Mouse (Mus musculus) heart, embryonic 14.5 days (tissue): Measurements from ENCODE around the gene Tcl1b3. TPM values are rescaled to one million over a fixed set of nuclear protein-coding genes. Genes with fewer than 3 reads are reported as not detected.

ENCODE experiments used
- ATAC-seq: fragments of 200-750 bp; cut with Nextera tagmentation; 2 replicates; pipeline ENCODE4 v1.8.0; 2017; ENCODE audit warnings: low read depth, moderate TSS enrichment; ENCODE audit not compliant: insufficient number of reproducible peaks, insufficient read depth, low FRiP score
- H3K27ac ChIP-seq, 2 experiments: fragments of 200-500 bp in 1 of 2; fragments of 300-500 bp in 1 of 2; sonication (generic) in 1 of 2; replicated peaks in 1 of 2; 2 replicates each; pipeline ENCODE4 v1.5.1; 2012 to 2014; ENCODE audit warnings: low read depth in 2 of 2, low read length in 2 of 2, control low read depth in 1 of 2, mild to moderate bottlenecking in 1 of 2, mixed read lengths in 1 of 2; ENCODE audit not compliant: control insufficient read depth in 1 of 2, insufficient read depth in 1 of 2
- H3K27me3 ChIP-seq: fragments of 300-500 bp; sonication (generic); 2 replicates; pipeline ENCODE4 v1.6.1; 2014; ENCODE audit warnings: mild to moderate bottlenecking, low read length, control low read depth; ENCODE audit not compliant: control insufficient read depth, insufficient read depth
- H3K36me3 ChIP-seq: fragments of 300-500 bp; sonication (generic); 2 replicates; pipeline ENCODE4 v1.6.1; 2014; ENCODE audit warnings: mild to moderate bottlenecking, control low read depth, low read length, mixed read lengths; ENCODE audit not compliant: control insufficient read depth, insufficient read depth
- H3K4me1 ChIP-seq, 2 experiments: fragments of 200-500 bp in 1 of 2; fragments of 300-500 bp in 1 of 2; sonication (generic) in 1 of 2; 2 replicates each; pipeline ENCODE4 v1.6.1; 2012 to 2014; ENCODE audit warnings: low read length in 2 of 2, control low read depth in 1 of 2, mixed read lengths in 1 of 2; ENCODE audit not compliant: control insufficient read depth in 2 of 2, insufficient read depth in 2 of 2
- H3K4me2 ChIP-seq: fragments of 300-500 bp; sonication (generic); 2 replicates; pipeline ENCODE4 v1.6.1; 2014; ENCODE audit warnings: mild to moderate bottlenecking, low read length
- H3K4me3 ChIP-seq, 2 experiments: fragments of 200-500 bp in 1 of 2; fragments of 300-500 bp in 1 of 2; sonication (generic) in 1 of 2; 2 replicates each; pipeline ENCODE4 v1.5.1; 2012 to 2014; ENCODE audit warnings: low read length in 2 of 2, mild to moderate bottlenecking in 2 of 2, control low read depth in 1 of 2, low read depth in 1 of 2, moderate library complexity in 1 of 2; ENCODE audit not compliant: control insufficient read depth in 1 of 2, insufficient read depth in 1 of 2
- H3K9ac ChIP-seq: fragments of 300-500 bp; sonication (generic); 2 replicates; pipeline ENCODE4 v1.6.1; 2014; ENCODE audit warnings: mild to moderate bottlenecking, low read length
- H3K9me3 ChIP-seq: fragments of 300-500 bp; sonication (generic); 2 replicates; pipeline ENCODE4 v1.6.1; 2016; ENCODE audit warnings: low read length, control low read depth; ENCODE audit not compliant: control insufficient read depth
- WGBS: fragments of 180-500 bp; shearing (Covaris S2); extraction: QIAGEN DNeasy Blood & Tissue Kit; methylation state at CpG from one replicate; pipeline ENCODE4 v1.1.7; 2014; 5-methylcytosine and 5-hydroxymethylcytosine counted together
- polyA plus RNA-seq: library from polyadenylated mRNA; unstranded; fragments of >200 nt; fragmentation: Nextera tagmentation; extraction: Ambion mirVana; gene quantifications from 2 replicates; pipeline ENCODE4 v1.2.1, GENCODE M21; 2014

Gene Tcl1b3
- polyA plus RNA-seq, 1 experiment from 2014 or later, result not detected

GRCm38 (mm10) chr12:105207071-105207470 is 16.2 kb downstream of the Tcl1b3 start:
- Histone ChIP-seq H3K9me3 (no peaks in the 10 kb centered on the region), H3K9ac (no peak overlapping the region), H3K4me3 (no peak overlapping the region), H3K36me3 (no peaks in the 10 kb centered on the region), H3K4me1 (no peaks in the 10 kb centered on the region), H3K27ac (no peak overlapping the region), H3K4me2 (no peak overlapping the region), H3K27me3 (no peaks in the 10 kb centered on the region)
- WGBS, result 11% methylated on average over 1 of the region's 1 CpGs
- no peak for ATAC-seq

GRCm38 (mm10) chr12:105208441-105208840 is 17.6 kb downstream of the Tcl1b3 start:
- Histone ChIP-seq H3K27ac (no peak overlapping the region), H3K4me1 (no peaks in the 10 kb centered on the region), H3K4me3 (no peak overlapping the region), H3K36me3 (no peaks in the 10 kb centered on the region), H3K9ac (no peak overlapping the region), H3K27me3 (no peaks in the 10 kb centered on the region), H3K9me3 (no peaks in the 10 kb centered on the region), H3K4me2 (no peak overlapping the region)
- 81% methylated on average over 1 of the region's 1 CpGs for WGBS
- no peak for ATAC-seq

GRCm38 (mm10) chr12:105209231-105209630 is 18.4 kb downstream of the Tcl1b3 start:
- Histone ChIP-seq H3K36me3 (no peaks in the 10 kb centered on the region), H3K27me3 (no peaks in the 10 kb centered on the region), H3K4me2 (no peak overlapping the region), H3K9ac (no peak overlapping the region), H3K4me1 (no peaks in the 10 kb centered on the region), H3K27ac (no peak overlapping the region), H3K9me3 (no peaks in the 10 kb centered on the region), H3K4me3 (no peak overlapping the region)
- 87% methylated on average over 7 of the region's 7 CpGs for WGBS
- ATAC-seq, result no peak

- ATAC-seq, result no peak
- H3K36me3 ChIP-seq, result no peaks in the 10 kb centered on the region
- no peak overlapping the region for H3K27ac ChIP-seq
- H3K9me3 ChIP-seq, result no peaks in the 10 kb centered on the region
- no peak overlapping the region for H3K4me2 ChIP-seq
- no peak overlapping the region for H3K9ac ChIP-seq
- WGBS, result 80% methylated on average over 7 of the region's 7 CpGs
- H3K27me3 ChIP-seq, result no peaks in the 10 kb centered on the region
- no peaks in the 10 kb centered on the region for H3K4me1 ChIP-seq
- H3K4me3 ChIP-seq, result no peak overlapping the region
Measured at GRCm38 (mm10) chr12:105217101-105217760, 26.4 kb downstream of the Tcl1b3 start.

GRCm38 (mm10) chr12:105222601-105223319 is 31.9 kb downstream of the Tcl1b3 start, which contains the start of gene Tcl1:
TSS of gene Tcl1 (minus strand) at chr12:105222793.
- peak; percentile 48 for ATAC-seq
- no peak within 1 kb of the TSS for H3K9ac ChIP-seq
- no peak within 1 kb of the TSS for H3K4me2 ChIP-seq
- H3K9me3 ChIP-seq, result no peaks in the 10 kb centered on the region
- no peaks in the 10 kb centered on the region for H3K27me3 ChIP-seq
- 85% methylated on average over 22 of the region's 22 CpGs for WGBS
- no peak within 1 kb of the TSS for H3K27ac ChIP-seq
- H3K4me3 ChIP-seq, result no peak within 1 kb of the TSS
- H3K4me1 ChIP-seq, result no peaks in the 10 kb centered on the region
- H3K36me3 ChIP-seq, result no peaks in the 10 kb centered on the region

- H3K27ac ChIP-seq, result no peak overlapping the region
- no peak for ATAC-seq
- no peaks in the 10 kb centered on the region for H3K4me1 ChIP-seq
Measured at GRCm38 (mm10) chr12:105224621-105225320, 33.9 kb downstream of the Tcl1b3 start.

GRCm38 (mm10) chr12:105234362-105234761 is 43.5 kb downstream of the Tcl1b3 start:
- H3K4me2 ChIP-seq, result no peak overlapping the region
- H3K4me3 ChIP-seq, result no peak overlapping the region
- H3K9ac ChIP-seq, result no peak overlapping the region
- no peak overlapping the region for H3K27ac ChIP-seq
- no peaks in the 10 kb centered on the region for H3K4me1 ChIP-seq
- WGBS, result 60% methylated on average over 11 of the region's 11 CpGs
- H3K27me3 ChIP-seq, result no peaks in the 10 kb centered on the region
- no peaks in the 10 kb centered on the region for H3K9me3 ChIP-seq
- H3K36me3 ChIP-seq, result no peaks in the 10 kb centered on the region
- no peak for ATAC-seq

More at GRCm38 (mm10) chr12:105224621-105225320, 33.9 kb downstream of the Tcl1b3 start:
- Histone ChIP-seq H3K9ac (no peak overlapping the region), H3K9me3 (no peaks in the 10 kb centered on the region), H3K36me3 (no peaks in the 10 kb centered on the region), H3K4me2 (no peak overlapping the region), H3K27me3 (no peaks in the 10 kb centered on the region), H3K4me3 (no peak overlapping the region)
- WGBS, result 56% methylated on average over 16 of the region's 16 CpGs
